Mouse (Mus musculus): Measurements from ENCODE around the gene Slc5a5. TPM values are rescaled to one million over a fixed set of nuclear protein-coding genes. Genes with fewer than 3 reads are reported as not detected.

The Slc5a5 gene
- 10 to 100 TPM in 1 of 2 experiments, 1 to 10 TPM in 1; 6.9 to 10.5 TPM for total RNA-seq (2021)

DNA sequence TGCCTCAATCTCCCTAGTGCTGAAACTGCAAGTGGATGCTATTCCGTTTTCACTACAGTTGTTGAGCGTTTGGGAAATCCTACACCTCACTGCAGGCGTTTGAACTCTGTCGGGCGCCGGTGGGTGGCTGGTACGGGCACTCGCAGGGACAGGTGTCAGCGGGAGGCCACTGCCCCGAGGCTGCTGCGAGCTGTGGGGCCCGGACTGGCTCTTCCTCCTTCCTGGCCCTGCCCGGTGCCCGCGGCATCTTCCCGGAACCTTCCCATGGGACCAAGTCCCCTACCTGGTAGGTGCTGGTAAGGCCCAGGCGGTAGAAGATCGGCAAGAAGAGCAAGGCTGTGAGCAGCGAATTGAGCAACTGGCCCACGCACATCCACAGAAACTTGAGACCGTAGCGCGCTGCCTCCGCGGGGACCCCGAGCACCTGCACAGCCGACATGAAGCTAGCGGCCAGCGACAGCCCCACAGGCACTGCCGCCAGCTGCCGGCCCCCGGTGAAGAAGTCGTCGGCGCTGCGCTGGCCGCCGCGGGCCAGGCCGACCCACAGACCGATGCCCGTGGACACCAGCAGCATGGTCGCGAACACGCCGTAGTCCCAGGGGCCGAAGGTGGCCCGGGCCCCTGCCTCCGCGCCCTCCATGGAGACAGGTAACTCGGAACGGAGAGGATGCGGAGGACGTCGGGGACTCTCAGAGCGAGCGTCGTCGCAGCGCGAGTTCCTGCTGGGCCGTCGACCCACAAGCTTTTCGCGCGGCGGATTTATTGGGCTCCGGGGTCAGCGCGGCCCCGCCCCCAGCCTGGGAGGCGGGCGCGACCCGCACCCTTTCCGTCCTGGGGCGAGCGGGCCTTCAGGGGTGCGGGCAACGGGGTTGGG is at the start of gene Slc5a5:
Slc5a5 (minus strand) TSS at position 736 of the 874 bp plus-strand sequence.
- no peak for DNase-seq (ENCODE audit: extremely low spot score in 1 of 2, low spot score in 1 of 2)

DNA sequence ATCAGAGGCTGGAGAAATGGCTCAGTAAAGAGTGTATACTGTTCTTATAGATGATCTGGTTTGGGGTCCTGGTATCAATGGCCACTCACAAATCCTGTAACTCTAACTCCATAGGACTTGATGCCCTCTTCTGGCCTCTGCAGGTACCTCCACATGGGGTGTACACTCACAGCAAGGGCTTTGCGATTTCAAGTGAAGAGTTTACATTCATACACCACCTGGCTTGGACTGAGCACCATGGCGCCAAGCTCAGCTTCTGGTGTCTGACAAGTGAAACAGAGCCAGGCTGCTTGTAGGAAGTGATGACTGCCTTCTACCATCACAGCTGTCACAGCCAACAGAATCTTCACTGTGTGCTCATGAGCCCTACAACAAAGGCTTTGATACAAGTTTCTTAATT is 48.9 kb upstream of the Slc5a5 start:
- DNase-seq (ENCODE audit: extremely low spot score in 1 of 2, low spot score in 1 of 2): no peak

DNA sequence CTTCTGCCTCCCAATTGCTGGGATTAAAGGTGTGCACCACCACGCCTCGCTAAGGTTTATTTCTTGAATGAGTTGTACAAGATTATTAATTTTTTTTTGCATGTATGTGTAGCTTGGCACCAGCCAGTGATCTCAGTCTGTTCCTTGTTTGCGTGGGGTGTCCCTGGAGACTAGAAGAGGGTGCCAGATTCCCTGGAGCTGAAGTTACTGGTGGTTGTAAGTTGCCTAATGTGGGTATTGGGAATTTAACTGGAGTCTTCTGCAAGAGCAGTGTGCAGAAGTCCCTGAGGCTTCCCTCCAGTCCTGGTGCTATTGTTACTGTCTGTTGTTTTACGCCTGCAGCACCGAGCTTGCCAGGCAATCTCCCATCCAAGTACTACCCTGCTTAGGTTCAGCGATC is 44.6 kb upstream of the Slc5a5 start:
- no peak for DNase-seq (ENCODE audit: extremely low spot score in 1 of 2, low spot score in 1 of 2)

DNA sequence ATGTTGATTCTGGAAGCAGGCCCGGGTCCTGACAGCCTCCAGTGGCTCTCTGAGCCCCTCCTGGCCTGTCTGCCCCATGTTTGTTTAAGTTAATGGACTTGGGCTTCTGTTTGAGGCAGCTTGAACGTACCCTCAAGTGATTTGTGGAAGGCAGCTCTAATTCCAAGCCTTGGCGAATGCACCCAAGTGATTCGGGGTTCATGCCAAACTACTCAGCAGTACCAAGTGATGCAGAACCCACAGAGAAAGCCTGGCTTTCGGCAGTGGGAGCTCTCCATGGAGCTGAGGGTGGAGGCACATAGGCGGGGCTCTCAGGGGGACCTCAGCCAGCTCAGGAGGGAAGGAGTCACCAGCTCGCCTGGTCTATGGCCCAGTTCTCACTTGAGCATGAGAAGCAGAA is 42.2 kb upstream of the Slc5a5 start:
- DNase-seq (ENCODE audit: extremely low spot score in 1 of 2, low spot score in 1 of 2): no peak

DNA sequence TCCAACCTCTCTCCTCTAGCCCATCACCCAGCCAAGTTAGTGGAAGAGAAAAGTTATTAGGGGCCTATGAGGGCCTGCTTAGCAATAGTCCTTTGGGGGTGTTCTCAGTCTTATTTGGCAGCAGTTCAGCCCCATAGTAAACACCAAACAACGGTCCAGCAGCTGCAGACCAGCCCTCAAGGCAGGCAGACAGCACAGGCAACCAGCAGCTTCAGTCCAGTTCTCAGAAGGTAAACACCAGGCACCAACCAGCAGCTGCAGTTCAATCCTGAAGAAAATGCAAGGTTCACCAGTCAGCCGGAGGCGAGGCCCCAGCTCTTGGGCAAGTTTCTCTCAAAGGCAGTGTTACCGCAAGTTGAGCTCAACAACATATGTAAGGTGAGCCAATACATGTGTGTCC is 40.5 kb upstream of the Slc5a5 start:
- no peak for DNase-seq (ENCODE audit: extremely low spot score in 1 of 2, low spot score in 1 of 2)

DNA sequence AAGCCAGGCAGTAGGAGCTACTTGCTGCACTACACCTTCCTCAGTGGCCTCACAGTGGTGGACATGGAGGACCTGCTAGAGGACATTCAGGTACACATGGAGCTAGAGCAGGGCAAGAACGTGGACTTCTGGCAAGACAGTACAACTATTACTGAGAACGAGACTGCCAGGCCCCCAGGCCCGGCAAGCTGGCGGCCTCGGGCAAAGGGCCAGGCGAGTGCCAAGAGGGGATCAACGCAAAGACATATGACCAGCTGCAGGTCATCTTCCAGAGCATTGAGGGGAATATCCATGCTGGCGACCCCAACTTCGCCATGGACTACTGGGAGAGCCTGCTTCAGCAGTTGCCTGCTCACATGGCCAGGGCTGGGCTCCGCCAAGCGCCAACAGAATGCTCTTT is 39.2 kb upstream of the Slc5a5 start:
- DNase-seq (ENCODE audit: extremely low spot score in 1 of 2, low spot score in 1 of 2): no peak

DNA sequence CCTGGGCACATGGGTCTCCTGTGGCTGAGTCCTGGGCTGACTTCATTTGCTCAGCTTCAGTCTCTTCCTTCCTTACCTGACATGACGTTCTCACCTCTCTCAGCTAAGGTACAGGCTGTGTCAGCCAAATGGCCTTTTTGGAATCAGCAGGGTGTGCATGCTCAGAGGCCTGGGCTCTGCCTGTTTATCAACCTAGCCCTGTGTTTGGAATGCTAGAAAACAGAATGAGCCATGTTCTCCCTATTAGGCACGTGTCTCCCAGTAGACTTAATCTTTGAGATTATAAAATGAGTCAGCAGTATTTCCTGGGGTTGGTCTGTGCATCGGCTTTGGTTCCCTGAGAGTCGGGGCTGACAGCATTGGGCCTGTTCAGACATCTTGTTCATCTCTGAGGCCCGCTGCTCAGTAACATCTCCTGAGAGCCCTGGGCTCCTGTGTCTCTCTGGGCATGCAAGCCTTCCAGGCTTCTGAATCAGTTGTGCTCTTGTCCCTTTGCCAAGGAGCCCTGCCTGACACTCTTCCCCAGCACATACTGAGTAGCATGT is 36.3 kb upstream of the Slc5a5 start:
- no peak for DNase-seq (ENCODE audit: extremely low spot score in 1 of 2, low spot score in 1 of 2)

DNA sequence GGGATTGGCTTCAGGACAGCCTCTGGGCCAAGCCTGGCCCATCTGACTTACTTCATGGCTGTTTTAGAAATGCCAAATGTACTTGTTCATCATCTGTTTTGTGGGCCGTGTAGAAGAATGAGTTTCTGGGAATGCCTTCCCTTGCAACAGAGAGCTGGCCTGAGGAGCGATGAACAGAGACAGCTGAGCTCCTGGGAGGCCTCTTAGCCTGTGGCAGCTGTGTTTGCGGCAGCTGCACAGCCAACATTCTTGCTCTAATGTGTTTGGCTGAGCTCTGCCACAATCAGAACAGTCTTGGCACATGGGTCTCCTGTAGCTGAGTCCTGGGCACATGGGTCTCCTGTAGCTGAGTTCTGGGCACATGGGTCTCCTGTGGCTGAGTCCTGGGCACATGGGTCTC is 35.5 kb upstream of the Slc5a5 start:
- no peak for DNase-seq (ENCODE audit: extremely low spot score in 1 of 2, low spot score in 1 of 2)

DNA sequence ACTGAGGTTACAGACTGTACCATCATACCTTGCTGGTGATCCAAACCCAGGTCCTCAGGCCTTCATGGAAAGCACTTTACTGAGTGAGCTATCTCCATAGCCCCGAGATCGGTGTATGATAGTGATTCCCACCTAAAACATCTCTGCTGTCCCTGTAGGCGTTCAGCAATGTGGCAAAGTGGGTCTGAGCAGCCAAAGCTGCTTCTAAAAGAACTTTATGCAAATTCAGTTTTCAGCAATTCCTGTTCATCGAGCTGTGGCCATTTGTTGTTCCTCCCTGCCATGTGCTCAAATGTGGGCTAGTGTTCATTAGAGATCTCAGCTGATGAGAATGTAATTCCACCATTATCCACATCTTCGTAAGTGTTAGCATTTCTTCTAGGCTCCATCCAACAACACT is 33.8 kb upstream of the Slc5a5 start:
- DNase-seq (ENCODE audit: extremely low spot score in 1 of 2, low spot score in 1 of 2): no peak

DNA sequence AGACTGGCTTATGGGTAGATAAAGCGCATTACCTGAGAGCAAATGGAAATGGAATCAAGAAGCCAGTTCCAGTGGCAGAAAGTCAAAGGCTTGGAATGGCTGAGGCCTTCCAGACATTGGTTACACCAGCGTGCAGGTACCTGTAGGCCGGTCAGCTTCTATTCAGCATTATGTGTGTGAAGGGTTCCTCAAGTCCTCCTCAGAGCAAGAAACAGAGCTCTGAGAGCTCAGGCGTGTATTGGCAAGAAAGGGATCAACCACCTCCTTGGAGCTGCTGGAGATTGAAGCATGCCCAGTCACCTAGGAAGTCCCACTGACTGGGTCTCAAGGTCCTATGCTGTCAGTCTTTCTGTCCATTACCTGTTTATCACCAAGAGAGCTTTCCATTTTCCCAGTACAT is 33.2 kb upstream of the Slc5a5 start:
- DNase-seq (ENCODE audit: extremely low spot score in 1 of 2, low spot score in 1 of 2): peak in 1 of 2 experiments; percentile 3

DNA sequence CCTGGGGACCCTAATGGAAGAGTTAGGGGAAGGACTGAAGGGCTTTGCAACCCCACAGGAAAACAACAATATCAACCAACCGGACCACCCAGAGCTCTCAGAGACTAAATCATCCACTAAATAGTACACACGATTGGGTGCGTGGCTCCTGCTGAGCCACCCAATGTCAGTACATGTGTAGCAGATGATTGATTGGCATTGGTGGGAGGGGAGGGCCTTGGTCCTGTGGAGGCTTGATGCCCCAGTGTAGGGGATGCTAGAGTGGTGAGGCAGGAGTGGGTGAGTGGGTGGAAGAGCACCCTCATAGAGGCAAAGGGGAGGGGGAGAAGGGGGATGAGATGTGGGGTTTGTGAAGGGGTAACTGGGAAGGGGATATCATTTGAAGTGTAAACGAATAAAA is 31.6 kb upstream of the Slc5a5 start:
- no peak for DNase-seq (ENCODE audit: extremely low spot score in 1 of 2, low spot score in 1 of 2)

DNA sequence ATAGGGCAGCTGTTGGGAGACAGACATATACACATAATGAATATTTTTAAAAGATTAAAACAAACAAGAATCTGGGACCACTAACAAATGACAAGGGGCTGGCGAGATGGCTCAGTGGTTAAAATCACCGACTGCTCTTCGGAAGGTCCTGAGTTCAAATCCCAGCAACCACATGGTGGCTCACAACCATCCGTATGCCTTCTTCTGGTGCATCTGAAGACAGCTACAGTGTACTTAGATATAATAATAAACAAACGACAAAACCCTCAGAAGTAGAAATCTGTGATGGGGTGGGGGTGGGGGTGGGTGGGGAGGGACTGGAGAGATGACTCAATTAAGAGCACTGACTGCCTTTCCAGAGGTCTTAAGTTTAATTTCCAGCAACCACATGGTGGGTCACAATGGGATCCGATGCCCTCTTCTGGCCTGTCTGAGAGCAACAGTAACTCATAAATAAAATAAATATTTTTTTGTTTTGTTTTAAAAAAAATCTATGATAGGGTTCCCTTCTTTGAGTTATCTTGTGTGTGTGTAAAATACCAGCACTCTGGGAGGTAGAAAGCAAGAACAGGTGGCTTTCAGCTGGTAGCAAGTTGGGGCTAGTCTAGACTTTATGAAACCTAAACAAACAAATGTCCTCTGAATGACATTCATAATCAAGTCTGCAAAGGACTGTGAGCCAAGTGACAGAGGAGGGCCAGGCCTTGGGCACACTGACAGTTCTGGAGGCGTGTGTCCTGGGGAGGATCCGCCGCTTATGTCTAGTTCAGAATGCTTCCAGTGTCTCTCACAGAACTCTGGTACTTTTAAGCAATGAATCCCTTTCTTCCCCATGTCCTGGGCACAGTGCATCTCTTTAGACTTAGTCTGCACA is 27.7 kb upstream of the Slc5a5 start:
- DNase-seq (ENCODE audit: extremely low spot score in 1 of 2, low spot score in 1 of 2): no peak

DNA sequence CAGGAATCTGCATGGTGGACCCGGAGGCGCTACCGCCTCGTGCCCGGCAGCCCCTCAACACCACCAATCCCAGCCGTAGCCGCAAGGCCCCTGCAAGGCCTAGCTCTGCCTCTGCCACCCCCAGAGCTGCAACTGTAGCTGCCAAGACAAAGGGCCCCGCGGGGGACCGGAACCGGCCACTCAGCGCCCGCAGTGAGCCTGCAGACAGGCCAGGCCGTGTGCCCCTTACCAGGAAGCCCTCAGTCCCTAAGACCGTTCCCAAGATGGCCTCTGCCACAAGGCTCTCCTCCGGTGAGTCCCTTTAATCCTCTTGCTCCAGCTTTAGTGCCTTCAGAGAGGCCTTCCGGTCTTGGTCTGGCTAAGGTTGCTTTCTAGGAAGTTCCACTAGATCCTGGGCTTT is 22.1 kb upstream of the Slc5a5 start:
- no peak for DNase-seq (ENCODE audit: extremely low spot score in 1 of 2, low spot score in 1 of 2)

DNA sequence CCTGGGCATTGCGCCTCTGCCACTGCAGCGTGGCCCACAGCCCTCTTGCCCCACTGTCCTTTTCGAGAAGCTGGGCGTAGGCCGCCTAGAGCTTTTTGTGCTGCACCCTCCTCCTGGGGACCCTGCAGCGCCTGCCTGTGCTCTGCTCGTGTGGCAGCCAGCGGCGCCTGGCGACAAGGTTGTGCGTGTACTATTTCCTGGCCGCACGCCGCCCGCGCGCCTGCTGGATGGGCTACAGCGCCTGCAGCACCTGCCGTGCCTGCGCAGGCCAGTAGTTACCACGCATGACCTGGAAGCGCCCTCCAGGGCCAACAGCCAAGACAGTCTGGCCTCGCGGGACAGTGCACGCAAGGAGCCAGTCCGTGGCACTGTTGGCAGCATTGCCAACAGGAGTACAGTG is 21.0 kb upstream of the Slc5a5 start:
- no peak for DNase-seq (ENCODE audit: extremely low spot score in 1 of 2, low spot score in 1 of 2)

DNA sequence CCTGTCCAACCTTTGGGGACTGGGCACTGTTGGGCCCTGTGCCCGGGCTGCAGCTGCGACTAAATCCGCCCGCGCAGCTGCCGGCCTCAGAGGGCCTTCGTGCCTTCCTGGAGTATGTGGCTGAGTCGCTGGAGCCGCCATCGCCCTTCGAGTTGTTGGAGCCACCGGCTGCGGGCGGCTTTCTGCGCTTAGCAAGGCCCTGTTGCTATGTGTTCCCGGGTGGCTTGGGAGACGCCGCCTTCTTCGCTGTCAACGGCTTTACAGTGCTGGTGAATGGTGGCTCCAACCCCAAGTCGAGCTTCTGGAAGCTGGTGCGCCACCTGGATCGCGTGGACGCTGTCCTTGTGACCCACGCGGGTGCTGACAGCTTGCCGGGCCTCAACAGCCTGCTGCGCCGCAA is 20.4 kb upstream of the Slc5a5 start:
- DNase-seq (ENCODE audit: extremely low spot score in 1 of 2, low spot score in 1 of 2): no peak

DNA sequence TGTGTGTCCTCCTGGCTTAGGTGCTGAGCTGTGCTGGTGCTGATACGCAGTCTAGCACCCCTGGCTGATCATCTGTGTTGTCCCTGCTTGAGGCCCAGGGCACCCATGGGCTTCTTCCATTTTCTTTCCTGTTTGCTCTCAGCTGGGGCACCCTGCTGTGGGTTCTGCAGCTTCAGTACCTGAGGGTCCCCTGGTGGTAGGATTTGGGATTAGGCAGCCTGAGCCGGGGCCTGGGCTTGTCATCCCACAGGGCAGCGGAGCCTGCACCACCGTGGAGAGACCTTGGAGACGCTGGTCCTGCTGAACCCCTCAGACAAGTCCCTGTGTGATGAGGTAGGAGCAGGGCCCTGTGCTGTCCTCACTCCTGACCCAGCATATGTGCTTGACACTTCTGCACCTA is 19.0 kb upstream of the Slc5a5 start:
- DNase-seq (ENCODE audit: extremely low spot score in 1 of 2, low spot score in 1 of 2): no peak

DNA sequence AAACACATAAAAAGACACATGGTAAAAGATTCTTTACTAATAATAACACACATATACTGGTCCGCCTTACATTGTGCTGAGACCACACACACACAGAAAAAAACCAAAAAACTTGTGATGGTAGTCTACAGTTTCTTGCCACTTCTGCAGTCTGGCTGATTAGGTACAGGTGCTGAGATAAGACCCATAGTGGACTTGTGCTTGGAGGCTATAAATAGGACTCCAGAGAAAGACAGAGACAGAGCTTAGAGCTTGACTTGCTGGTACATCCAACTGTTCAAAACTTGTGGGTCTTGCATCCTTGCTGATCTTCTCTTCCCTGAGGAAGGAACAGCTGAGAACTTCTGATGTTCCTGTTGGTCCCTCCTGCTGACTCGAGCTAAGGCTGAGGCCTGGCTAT is 15.0 kb upstream of the Slc5a5 start:
- no peak for DNase-seq (ENCODE audit: extremely low spot score in 1 of 2, low spot score in 1 of 2)

DNA sequence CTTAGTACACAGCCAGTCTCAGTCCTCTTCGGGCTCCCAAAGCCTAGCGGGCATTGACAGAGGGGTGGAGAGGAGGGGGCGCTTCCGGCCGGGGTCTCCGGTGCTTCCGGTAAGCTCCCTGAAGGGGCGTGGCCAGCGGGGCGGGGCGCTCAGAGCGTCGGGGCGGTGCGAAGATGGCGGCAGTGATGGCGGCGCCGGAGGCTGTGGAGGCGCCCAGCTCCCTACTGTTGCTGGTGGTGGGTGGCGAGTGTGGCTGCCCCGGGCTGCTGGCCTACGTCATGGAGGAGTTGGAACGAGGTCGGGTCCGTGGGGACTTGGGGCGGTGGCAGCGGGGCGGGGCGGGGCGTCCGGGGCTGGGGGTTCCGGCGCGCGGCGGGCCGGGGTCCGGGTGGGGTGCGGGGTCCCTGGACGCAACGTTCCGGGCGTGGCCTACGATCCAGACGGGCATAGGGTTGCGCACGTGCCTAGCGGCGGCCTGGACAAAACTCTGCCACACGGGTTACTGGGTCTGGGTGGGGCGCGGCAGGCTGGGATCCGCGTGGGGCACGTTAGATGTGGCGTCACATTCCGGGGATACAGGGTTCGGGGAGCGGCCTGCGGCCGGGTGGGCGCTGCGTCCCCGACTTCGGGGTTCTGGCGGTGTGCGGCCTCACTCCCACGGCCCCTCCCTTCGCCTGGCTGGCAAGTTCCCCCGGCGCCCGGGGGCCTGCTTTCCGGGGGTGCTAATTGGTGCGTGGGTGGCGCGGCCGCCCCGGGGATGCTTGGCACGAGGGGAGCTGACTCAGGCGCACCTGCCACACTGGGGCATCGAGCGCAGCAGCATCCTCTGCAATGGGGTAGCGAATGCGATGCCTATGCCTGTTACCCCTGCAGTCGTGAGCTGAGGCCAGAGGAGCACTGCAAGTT is 13.5 kb upstream of the Slc5a5 start, which contains the start of gene Map1s:
Map1s (plus strand) TSS at position 102 of the 906 bp plus-strand sequence.
- peak; percentile 75 for DNase-seq (ENCODE audit: extremely low spot score in 1 of 2, low spot score in 1 of 2)

DNA sequence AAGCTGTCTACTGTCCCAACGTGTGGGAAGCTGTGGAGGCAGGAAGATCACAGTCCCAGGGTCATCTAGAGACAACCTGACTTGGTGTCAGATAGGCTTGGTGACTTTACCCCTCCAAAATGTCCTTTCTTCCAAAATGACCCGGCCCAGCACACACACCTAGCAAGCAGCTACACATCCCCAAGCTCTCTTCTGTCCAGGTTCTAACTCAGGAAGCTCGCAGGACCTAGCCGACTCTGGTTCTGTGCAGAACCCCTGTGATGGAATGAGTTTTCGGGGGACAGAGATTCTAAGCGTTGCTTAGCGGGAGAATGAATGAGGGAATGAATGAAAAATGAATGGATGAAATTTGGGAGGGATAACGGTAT is 12.9 kb upstream of the Slc5a5 start:
- DNase-seq (ENCODE audit: extremely low spot score in 1 of 2, low spot score in 1 of 2): no peak

DNA sequence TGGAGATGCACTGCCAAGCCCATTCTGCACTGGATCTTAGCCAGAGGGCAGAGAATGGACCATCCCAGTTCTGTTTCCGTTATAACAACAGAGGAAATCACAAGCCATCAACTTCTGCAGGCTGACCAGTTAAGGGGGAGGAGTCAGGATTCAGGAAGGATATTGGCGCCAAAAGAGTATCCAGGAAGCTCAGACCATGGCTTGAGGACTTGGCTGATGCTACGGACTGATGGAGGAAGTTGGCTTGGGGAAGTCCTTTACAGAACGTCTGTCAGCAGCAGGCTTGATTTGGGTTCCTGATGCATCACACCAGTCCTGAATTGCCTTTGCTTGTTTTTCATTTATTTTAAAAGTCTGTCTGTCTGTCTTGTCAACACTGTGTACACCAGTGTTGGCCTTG is 12.0 kb upstream of the Slc5a5 start:
- DNase-seq (ENCODE audit: extremely low spot score in 1 of 2, low spot score in 1 of 2): no peak

Data from layer of hippocampus, postnatal 25 days (tissue).